Mouse (Mus musculus): ENCODE measurements around the gene Ccdc163. TPM values are rescaled to one million over a fixed set of nuclear protein-coding genes. Genes with fewer than 3 reads are reported as not detected.

Gene Ccdc163
- polyA plus RNA-seq, 1 experiment from 2014 or later, result 14.8 TPM

DNA sequence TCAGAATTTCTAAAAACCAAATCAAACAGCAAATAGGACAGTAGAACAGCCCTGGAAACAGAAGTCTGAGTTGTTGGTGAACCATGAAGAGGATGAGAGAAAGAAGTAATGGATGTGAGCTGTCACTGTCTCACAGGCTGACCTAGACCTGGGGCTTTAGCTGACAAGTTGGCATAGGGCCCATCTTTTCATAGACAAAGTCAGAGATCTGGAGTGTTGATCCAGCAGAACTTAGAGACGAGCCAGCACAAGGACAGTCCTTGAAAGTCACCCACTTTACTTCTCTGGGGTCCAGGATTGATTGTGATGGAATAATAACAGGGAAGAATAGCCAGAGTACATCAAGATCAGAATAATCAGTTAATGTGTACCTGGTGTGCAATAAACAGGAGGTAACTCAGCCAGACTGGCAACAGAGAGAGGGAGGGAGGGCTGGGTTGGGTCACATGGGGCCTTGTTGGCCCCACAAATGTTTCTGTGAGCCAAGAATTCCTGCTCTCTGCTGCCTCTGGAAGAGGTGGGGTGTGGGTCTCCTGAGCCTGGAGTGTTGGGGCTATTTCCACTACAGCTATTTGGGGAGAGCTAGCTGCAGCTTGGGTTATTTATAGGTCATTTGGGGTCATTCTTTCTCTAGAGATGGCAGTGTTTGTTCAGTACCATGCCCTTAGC is 88.3 kb downstream of the Ccdc163 start:
- no peaks in the 10 kb centered on the region for H3K27me3 ChIP-seq (ENCODE audit: control insufficient read depth, insufficient read depth, low read length)
- no peak overlapping the region for H3K9ac ChIP-seq (ENCODE audit: low read length)
- 30% methylated on average over 1 of the region's 1 CpGs for whole genome bisulfite sequencing
- no peaks in the 10 kb centered on the region for H3K36me3 ChIP-seq (ENCODE audit: control insufficient read depth, insufficient read depth)
- no peaks in the 10 kb centered on the region for H3K9me3 ChIP-seq (replicated peaks; ENCODE audit: control insufficient read depth, low read length)
- ATAC-seq (replicated peaks; ENCODE audit: extremely low read depth, insufficient read depth, low FRiP score), result peak; percentile 93
- peak overlapping the region; percentile 37 for H3K4me2 ChIP-seq (ENCODE audit: low read depth, low read length)
- H3K4me3 ChIP-seq (ENCODE audit: low read length), result no peak overlapping the region
- H3K27ac ChIP-seq (ENCODE audit: low read length), result peak overlapping the region; percentile 90
- H3K4me1 ChIP-seq (ENCODE audit: control insufficient read depth, insufficient read depth, low read length), result peaks cover 9% of the 10 kb centered on the region

DNA sequence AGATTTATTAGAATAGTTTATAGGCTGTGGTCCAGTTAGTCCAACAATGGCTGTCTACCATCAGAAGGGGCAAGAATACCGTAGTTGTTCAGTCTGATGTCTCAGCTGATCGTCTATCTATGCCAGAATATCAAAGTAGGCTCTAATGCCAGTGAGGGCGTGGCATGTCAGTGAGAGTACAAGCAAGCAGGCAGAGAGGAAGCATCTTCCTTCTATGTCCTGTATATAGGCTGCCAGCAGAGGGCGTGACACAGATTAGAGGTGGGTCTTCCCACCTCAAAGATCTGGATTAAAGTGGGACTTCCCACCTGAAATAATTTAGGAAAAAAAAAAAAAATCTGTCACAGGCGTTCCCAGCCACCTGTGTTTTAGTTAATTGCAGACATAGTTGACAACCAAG is 91.6 kb downstream of the Ccdc163 start:
- Histone ChIP-seq H3K36me3 (ENCODE audit: control insufficient read depth, insufficient read depth) (peaks cover 19% of the 10 kb centered on the region), H3K9me3 (replicated peaks; ENCODE audit: control insufficient read depth, low read length) (no peaks in the 10 kb centered on the region), H3K27ac (ENCODE audit: low read length) (no peak overlapping the region), H3K4me1 (ENCODE audit: control insufficient read depth, insufficient read depth, low read length) (peaks cover 9% of the 10 kb centered on the region), H3K4me3 (ENCODE audit: low read length) (no peak overlapping the region), H3K9ac (ENCODE audit: low read length) (no peak overlapping the region), H3K27me3 (ENCODE audit: control insufficient read depth, insufficient read depth, low read length) (no peaks in the 10 kb centered on the region), H3K4me2 (ENCODE audit: low read depth, low read length) (no peak overlapping the region)
- no peak for ATAC-seq (replicated peaks; ENCODE audit: extremely low read depth, insufficient read depth, low FRiP score)
- 33% methylated on average over 5 of the region's 5 CpGs for WGBS

Other genes starting within 250 kb of the Ccdc163 start
- gene Mast2, start 244.3 kb upstream of the Ccdc163 start, polyA plus RNA-seq (2015; fragmentation: Nextera tagmentation; extraction: Ambion mirVana), result 16.3 TPM in 2 replicates
- 16.2 and 16.3 TPM in 2 replicates for gene Ipp, start 201.0 kb upstream of the Ccdc163 start, polyA plus RNA-seq (2015; fragmentation: Nextera tagmentation; extraction: Ambion mirVana)
- gene Tmem69, start 152.6 kb upstream of the Ccdc163 start, polyA plus RNA-seq (2015; fragmentation: Nextera tagmentation; extraction: Ambion mirVana), result 23.2 and 33.4 TPM in 2 replicates
- 25.1 and 31.5 TPM in 2 replicates for gene Gpbp1l1, start 150.9 kb upstream of the Ccdc163 start, polyA plus RNA-seq (2015; fragmentation: Nextera tagmentation; extraction: Ambion mirVana)
- gene Ccdc17, start 111.9 kb upstream of the Ccdc163 start, polyA plus RNA-seq (2015; fragmentation: Nextera tagmentation; extraction: Ambion mirVana), result 5.2 and 6.1 TPM in 2 replicates
- 73.8 and 77.5 TPM in 2 replicates for gene Nasp, start 80.6 kb upstream of the Ccdc163 start, polyA plus RNA-seq (2015; fragmentation: Nextera tagmentation; extraction: Ambion mirVana)
- 580 and 585 TPM in 2 replicates for gene Akr1a1, start 56.8 kb upstream of the Ccdc163 start, polyA plus RNA-seq (2015; fragmentation: Nextera tagmentation; extraction: Ambion mirVana)
- gene Prdx1, start 23.0 kb upstream of the Ccdc163 start, polyA plus RNA-seq (2015; fragmentation: Nextera tagmentation; extraction: Ambion mirVana), result 934 and 942 TPM in 2 replicates
- 39.8 and 45.0 TPM in 2 replicates for gene Mmachc, start 103 bp upstream of the Ccdc163 start, polyA plus RNA-seq (2015; fragmentation: Nextera tagmentation; extraction: Ambion mirVana)
- gene Tesk2, start 12.4 kb downstream of the Ccdc163 start, polyA plus RNA-seq (2015; fragmentation: Nextera tagmentation; extraction: Ambion mirVana), result 3.3 and 3.6 TPM in 2 replicates
- gene Toe1, start 99.1 kb downstream of the Ccdc163 start, polyA plus RNA-seq (2015; fragmentation: Nextera tagmentation; extraction: Ambion mirVana), result 23.4 and 23.5 TPM in 2 replicates
- gene Mutyh, start 99.2 kb downstream of the Ccdc163 start, polyA plus RNA-seq (2015; fragmentation: Nextera tagmentation; extraction: Ambion mirVana), result 8.6 and 9.9 TPM in 2 replicates
- gene Hpdl, start 113.2 kb downstream of the Ccdc163 start, polyA plus RNA-seq (2015; fragmentation: Nextera tagmentation; extraction: Ambion mirVana), result 0.95 and 1.2 TPM in 2 replicates
- 0.39 and 0.42 TPM in 2 replicates for gene Zswim5, start 168.9 kb downstream of the Ccdc163 start, polyA plus RNA-seq (2015; fragmentation: Nextera tagmentation; extraction: Ambion mirVana)

All from heart, embryonic 16.5 days (tissue).